Mouse (Mus musculus): Measurements from ENCODE around the gene Tollip. TPM values are rescaled to one million over a fixed set of nuclear protein-coding genes. Genes with fewer than 3 reads are reported as not detected.

The Tollip gene
- total RNA-seq, 2 experiments from 2014 or later: 31.8 to 33.0 TPM

GRCm38 (mm10) chr7:141835941-141836340 is 82.4 kb downstream of the Tollip start:
- no peak overlapping the region for H3K4me3 ChIP-seq
- TF ChIP-seq CTCF (IDR thresholded peaks at IDR 0.05): no peak
- no peak overlapping the region for H3K27ac ChIP-seq

More at GRCm38 (mm10) chr7:141835941-141836340, 82.4 kb downstream of the Tollip start:
- intact Hi-C loops (cut with DNase I): no loop called here
- no peak for DNase-seq

Other genes starting within 250 kb of the Tollip start
- under 1 TPM in 1 of 2 experiments, not detected in 1; 0.08 TPM for gene Muc2, start 228.2 kb downstream of the Tollip start, total RNA-seq (2021)
- not detected for gene Muc5ac, start 129.5 kb downstream of the Tollip start, total RNA-seq (2021)
- gene Muc5b, start 79.4 kb downstream of the Tollip start, total RNA-seq (2021): not detected
- under 1 TPM; 0.25 to 0.38 TPM for gene Brsk2, start 31.2 kb upstream of the Tollip start, total RNA-seq (2021)
- 10 to 100 TPM; 52.2 to 53.1 TPM for gene Mob2, start 142.6 kb upstream of the Tollip start, total RNA-seq (2021)
- gene Dusp8, start 177.3 kb upstream of the Tollip start, total RNA-seq (2021): 10 to 100 TPM; 20.5 to 44.4 TPM
- not detected for gene Gm45618, start 202.2 kb upstream of the Tollip start, total RNA-seq (2021)
- gene Gm39115, start 217.5 kb upstream of the Tollip start, total RNA-seq (2021): not detected
- not detected for gene Gm45337, start 226.1 kb upstream of the Tollip start, total RNA-seq (2021)
- not detected for gene Gm29735, start 238.6 kb upstream of the Tollip start, total RNA-seq (2021)
- gene Gm4553, start 247.2 kb upstream of the Tollip start, total RNA-seq (2021): not detected